Mouse (Mus musculus) left cerebral cortex, postnatal 10 days (tissue): ENCODE results near the gene Car2. TPM values are rescaled to one million over a fixed set of nuclear protein-coding genes. Genes with fewer than 3 reads are reported as not detected.

Source experiments
- DNase-seq, 2 experiments: peaks; one replicate each; pipeline ENCODE4 v3.0.0; 2021 to 2022; ENCODE audit warnings: low spot score in 2 of 2, mixed read lengths in 1 of 2; ENCODE audit errors: extremely low spot score in 1 of 2
- intact Hi-C: fragments of 180-260 bp; cut with DNase I; formaldehyde crosslinking; loops from one replicate; pipeline ENCODE4 v1.15.1; 2025
- total RNA-seq, 2 experiments: library from RNA; stranded (reverse); gene quantifications; 2 replicates each; pipeline ENCODE4 v1.2.3; 2021

Car2 gene
- total RNA-seq, 2 experiments from 2014 or later = 49.6 to 51.3 TPM

DNA sequence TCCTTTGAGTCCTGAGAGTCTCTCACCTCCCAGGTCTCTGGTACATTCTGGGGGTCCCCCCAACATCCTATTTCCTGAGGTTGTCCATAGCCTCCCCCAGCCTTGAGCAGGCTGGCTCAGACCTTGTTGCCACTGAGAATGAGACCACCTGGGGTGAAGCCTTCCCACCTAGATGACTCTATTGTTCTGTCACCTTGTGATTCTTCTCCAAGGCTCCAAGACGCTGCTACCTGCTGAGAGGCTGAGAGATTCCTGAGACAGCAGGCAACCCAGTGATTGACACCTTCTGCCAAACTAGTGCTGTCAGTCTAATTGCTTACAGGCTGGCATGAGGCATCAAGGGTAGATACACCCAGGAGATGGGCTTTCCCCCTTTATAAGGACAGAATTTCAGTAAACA, 21.2 kb downstream of the Car2 start:
- intact Hi-C loops = no loop called here
- DNase-seq = no peak

DNA sequence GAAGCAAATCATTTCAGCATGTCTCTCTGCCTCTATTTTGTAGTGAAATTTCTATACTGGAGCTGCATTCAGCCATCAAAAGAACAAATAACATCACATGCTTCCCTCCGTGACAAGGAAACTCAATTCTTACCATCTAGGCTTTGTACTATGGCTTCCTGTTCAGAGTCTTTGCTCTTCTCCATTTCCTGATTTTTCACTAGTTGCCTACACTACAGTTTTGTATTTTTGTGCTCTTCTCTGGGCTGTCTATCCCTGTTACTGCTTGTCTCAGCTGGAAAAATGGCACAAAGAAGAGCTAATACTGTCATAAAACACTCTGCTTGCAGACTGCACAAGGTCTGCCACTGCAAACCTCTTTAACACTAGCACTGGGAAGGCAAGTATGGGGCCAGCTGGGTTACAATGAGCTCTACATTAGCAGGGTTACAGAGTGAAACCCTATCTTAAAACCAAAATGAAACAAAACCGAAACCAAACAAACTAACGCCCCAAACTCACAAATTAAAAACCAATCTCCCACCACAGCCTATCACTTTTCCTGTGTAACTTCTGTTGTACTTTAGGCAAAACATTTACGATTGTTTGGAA, 26.0 kb downstream of the Car2 start:
- no peak for DNase-seq
- intact Hi-C loops = no loop called here

DNA sequence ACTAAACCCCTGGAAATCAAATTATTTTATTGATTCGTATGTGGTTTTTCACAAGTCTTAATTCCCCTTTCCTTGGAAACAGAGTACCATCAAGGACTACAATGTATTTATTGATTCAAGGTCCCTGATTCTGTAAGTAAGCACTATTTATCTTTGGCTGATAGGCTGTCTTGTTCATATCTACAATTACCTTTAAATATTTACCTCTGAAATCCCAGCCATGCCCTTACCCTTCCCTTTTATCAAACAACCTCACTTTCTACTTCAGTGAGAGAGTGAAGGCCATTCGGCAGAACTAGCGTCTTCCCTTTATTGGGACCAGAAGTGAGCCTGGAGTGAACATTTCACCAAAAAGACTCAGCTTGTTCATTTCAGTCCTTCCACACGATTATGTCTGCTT, 27.7 kb downstream of the Car2 start:
- intact Hi-C loops = no loop called here
- DNase-seq = no peak

DNA sequence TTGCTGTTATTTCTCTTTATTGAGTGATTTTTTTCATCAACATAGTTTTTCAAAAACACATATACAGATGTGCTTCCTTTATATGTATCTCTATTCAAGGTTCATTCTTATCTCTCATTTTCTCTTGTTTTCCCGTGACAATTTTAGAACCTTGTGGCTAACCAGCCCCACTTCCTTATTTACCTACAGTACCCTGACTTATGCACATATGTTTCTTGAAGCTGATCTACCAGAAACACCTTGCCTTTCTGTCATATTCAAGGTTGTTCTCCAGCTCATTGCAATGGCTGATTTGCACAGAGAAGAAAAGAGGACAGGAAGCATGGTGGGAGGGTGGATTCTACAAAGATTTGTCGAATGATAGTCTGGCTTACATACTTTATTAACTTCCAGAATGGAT, 29.3 kb downstream of the Car2 start:
- intact Hi-C loops = no loop called here

DNA sequence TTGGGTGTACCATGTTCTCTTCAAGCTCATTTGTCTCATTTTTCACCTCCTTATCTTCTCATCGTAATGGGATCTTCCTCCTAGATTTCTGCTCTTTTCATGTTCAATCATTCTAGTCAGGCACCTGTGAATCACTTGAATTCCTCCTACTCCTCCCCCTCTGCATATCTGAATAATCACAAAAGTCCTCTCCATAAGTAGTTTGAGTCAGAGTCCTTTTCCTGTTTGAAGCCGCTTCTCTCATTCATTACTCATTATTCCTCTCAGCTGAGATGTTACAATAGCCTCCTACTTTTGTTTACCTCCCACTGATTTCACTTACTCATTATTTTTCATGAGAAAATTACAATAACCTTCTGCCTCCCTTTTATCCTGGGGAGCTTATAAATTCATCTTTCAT, 31.2 kb downstream of the Car2 start:
- intact Hi-C loops = no loop called here
- DNase-seq = no peak

More for the DNA sequence above, 29.3 kb downstream of the Car2 start:
- DNase-seq = no peak

GRCm38 (mm10) chr3:14944706-14945105, 58.6 kb downstream of the Car2 start:
- intact Hi-C loops = no loop called here
- DNase-seq = no peak

GRCm38 (mm10) chr3:14945627-14946026, 59.6 kb downstream of the Car2 start:
- intact Hi-C loops = no loop called here

GRCm38 (mm10) chr3:14948067-14948800, 62.2 kb downstream of the Car2 start:
- intact Hi-C loops = no loop called here
- peak; percentile 28 to 33 for DNase-seq

More at GRCm38 (mm10) chr3:14945627-14946026, 59.6 kb downstream of the Car2 start:
- DNase-seq = no peak

- intact Hi-C loops = no loop called here
- no peak for DNase-seq
These were observed 64.0 kb downstream of the Car2 start for GRCm38 (mm10) chr3:14950031-14950430.

Other genes starting within 250 kb of the Car2 start
- 1 to 10 TPM in 1 of 2 experiments, under 1 TPM in 1; 0.89 to 1.2 TPM for gene Car13, start 244.5 kb upstream of the Car2 start, total RNA-seq
- not detected for gene Car1, start 77.9 kb upstream of the Car2 start, total RNA-seq
- 1 to 10 TPM; 1.5 to 1.6 TPM for gene Car3, start 22.8 kb upstream of the Car2 start, total RNA-seq